Mouse (Mus musculus) left cerebral cortex, adult 2 months (tissue): Measurements from ENCODE around the gene Gbp4. TPM values are rescaled to one million over a fixed set of nuclear protein-coding genes. Genes with fewer than 3 reads are reported as not detected.
"Not testable (repeated sequence)": the region's sequence is repeated elsewhere in the genome, so short reads cannot be mapped to it uniquely, and the experiment has no call there.

Experiments
- DNase-seq, 2 experiments: peaks; one replicate each; pipeline ENCODE4 v3.0.0; 2021 to 2022; ENCODE audit warnings: low spot score in 2 of 2, mixed read lengths in 1 of 2; ENCODE audit errors: extremely low spot score in 1 of 2
- H3K27ac ChIP-seq: fragments of 200-600 bp; 2 replicates; pipeline ENCODE4 v1.8.1; 2022
- H3K4me3 ChIP-seq: fragments of 200-600 bp; 2 replicates; pipeline ENCODE4 v1.8.1; 2022
- CTCF ChIP-seq: fragments of 200-600 bp; IDR thresholded peaks from 2 replicates; pipeline ENCODE4 v1.8.1; 2022; ENCODE audit warnings: antibody characterized with exemption, mild to moderate bottlenecking, moderate library complexity
- intact Hi-C: fragments of 180-260 bp; cut with DNase I; formaldehyde crosslinking; loops from one replicate; pipeline ENCODE4 v1.15.1; 2025
- total RNA-seq, 2 experiments: library from RNA; stranded (reverse); gene quantifications; 2 replicates each; pipeline ENCODE4 v1.2.3; 2021

Gbp4 gene
- total RNA-seq, 2 experiments from 2014 or later: 1.1 to 2.3 TPM

- Histone ChIP-seq H3K4me3 (no peak overlapping the region), H3K27ac (no peak overlapping the region)
- intact Hi-C loops: no loop called here
- no peak for TF ChIP-seq CTCF
- no peak for DNase-seq
Observed at GRCm38 (mm10) chr5:105114696-105115095, 24.7 kb downstream of the Gbp4 start.

- no peak overlapping the region for H3K4me3 ChIP-seq
- intact Hi-C loops: no loop called here
- DNase-seq: no peak
- no peak overlapping the region for H3K27ac ChIP-seq
- no peak for TF ChIP-seq CTCF
Observed at GRCm38 (mm10) chr5:105113656-105114055, 25.7 kb downstream of the Gbp4 start.

GRCm38 (mm10) chr5:105110271-105110852 is 29.0 kb downstream of the Gbp4 start:
- H3K4me3 ChIP-seq, intact Hi-C loops, H3K27ac ChIP-seq: not testable (repeated sequence)
- peak in 1 of 2 experiments; percentile 11 for DNase-seq

GRCm38 (mm10) chr5:105109775-105110174 is 29.6 kb downstream of the Gbp4 start:
- DNase-seq, H3K27ac ChIP-seq, H3K4me3 ChIP-seq, intact Hi-C loops: not testable (repeated sequence)

GRCm38 (mm10) chr5:105105689-105106088 is 33.7 kb downstream of the Gbp4 start:
- DNase-seq, H3K4me3 ChIP-seq, intact Hi-C loops, H3K27ac ChIP-seq: not testable (repeated sequence)

GRCm38 (mm10) chr5:105081900-105082299 is 57.5 kb downstream of the Gbp4 start:
- DNase-seq: no peak
- Histone ChIP-seq H3K27ac (no peak overlapping the region), H3K4me3 (no peak overlapping the region)
- TF ChIP-seq CTCF: no peak
- intact Hi-C loops: loop anchor here (1.0 kb wide), 1 partner anchor 22 kb away; no protein-coding TSS in a partner anchor

GRCm38 (mm10) chr5:105068356-105068755 is 71.0 kb downstream of the Gbp4 start:
- H3K27ac ChIP-seq, intact Hi-C loops, H3K4me3 ChIP-seq, DNase-seq: not testable (repeated sequence)

Other genes starting within 250 kb of the Gbp4 start
- under 1 TPM in 1 of 2 experiments, not detected in 1; 0.21 TPM for gene Abcg3, start 156.9 kb downstream of the Gbp4 start, total RNA-seq
- gene Gbp9, start within 50 bp of the Gbp4 start, total RNA-seq: 1 to 10 TPM; 3.0 to 3.4 TPM
- not detected for gene Gbp8, start within 50 bp of the Gbp4 start, total RNA-seq
- not detected for gene Gbp10, start 99.9 kb upstream of the Gbp4 start, total RNA-seq
- not detected for gene Gm43302, start 154.1 kb upstream of the Gbp4 start, total RNA-seq
- gene Gbp6, start 154.1 kb upstream of the Gbp4 start, total RNA-seq: under 1 TPM; 0.84 to 0.95 TPM